Mouse (Mus musculus) E14TG2a.4 (cell line): ENCODE results near the gene Spats2.

Experiments used
- CTCF ChIP-seq: conservative IDR thresholded peaks from 2 replicates; pipeline ENCODE4 v1.5.1; 2014; ENCODE audit warnings: low read length
- POU5F1 ChIP-seq: IDR thresholded peaks from 2 replicates; pipeline ENCODE4 v1.6.1; 2014; ENCODE audit warnings: low read length, borderline replicate concordance

DNA sequence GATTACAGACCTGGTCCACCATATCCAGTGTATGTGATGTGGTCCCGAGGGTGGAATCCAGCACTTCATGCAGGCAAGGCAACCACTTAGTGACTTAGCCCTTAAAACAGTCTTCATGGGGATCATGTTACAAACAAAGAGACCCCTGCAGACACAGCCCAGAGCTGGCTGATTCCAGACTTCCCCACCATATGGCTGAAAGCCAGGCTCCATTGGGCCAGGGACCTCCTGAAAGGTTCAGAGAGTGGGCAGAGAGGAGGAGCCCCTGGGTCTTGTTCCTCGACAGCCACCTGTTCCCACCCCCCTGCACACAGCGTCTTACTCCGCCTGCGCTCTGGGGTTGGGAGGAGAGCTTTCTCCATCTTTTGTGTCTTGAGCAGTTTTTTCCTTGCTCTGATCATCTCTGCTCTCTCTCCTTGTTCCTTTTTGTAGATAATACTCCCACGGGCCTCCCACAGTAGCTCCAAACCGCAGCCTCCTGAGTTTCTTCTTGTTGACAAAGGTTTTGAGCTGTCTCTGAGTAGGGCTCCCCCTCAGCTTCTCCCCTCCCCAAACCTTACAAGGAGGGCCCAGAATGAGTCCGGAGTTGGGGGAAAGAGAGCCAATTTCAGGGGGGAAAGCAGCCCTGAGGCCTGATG is 95.7 kb downstream of the Spats2 start:
- TF ChIP-seq CTCF (no peak), POU5F1 (no peak)
